Mouse (Mus musculus): ENCODE results near the gene Methig1.

GRCm38 (mm10) chr15:100352711-100353250, at the start of gene Methig1, which contains the start of gene Mettl7a2:
- TF ChIP-seq CTCF (IDR thresholded peaks at IDR 0.05) (no peak), EP300 (IDR thresholded peaks at IDR 0.05) (no peak)
